Mouse (Mus musculus) CH12.LX (cell line): ENCODE measurements around the gene Npnt. TPM values are rescaled to one million over a fixed set of nuclear protein-coding genes. Genes with fewer than 3 reads are reported as not detected.

Source experiments
- DNase-seq: peaks from one replicate; pipeline ENCODE4 v3.0.0-alpha.2; 2013; ENCODE audit errors: extremely low read depth
- H3K27ac ChIP-seq: 2 replicates; pipeline ENCODE4 v1.5.1; 2012; ENCODE audit warnings: low read depth, mild to moderate bottlenecking, control low read depth, moderate library complexity; ENCODE audit not compliant: insufficient read depth
- H3K27me3 ChIP-seq: replicated peaks from 2 replicates; pipeline ENCODE3; 2012; ENCODE audit warnings: inconsistent platforms
- H3K36me3 ChIP-seq, 2 experiments: replicated peaks in 1 of 2; 2 replicates each; pipeline versions ENCODE3 to v1.6.1; 2012; ENCODE audit warnings: inconsistent platforms in 1 of 2, low read length in 1 of 2, mild to moderate bottlenecking in 1 of 2, mixed read lengths in 1 of 2, moderate library complexity in 1 of 2; ENCODE audit not compliant: control insufficient read depth in 1 of 2, insufficient read depth in 1 of 2
- H3K4me1 ChIP-seq, 2 experiments: 2 replicates each; pipeline ENCODE4 v1.6.1; 2012; ENCODE audit warnings: inconsistent platforms in 1 of 2, moderate library complexity in 1 of 2; ENCODE audit not compliant: insufficient read depth in 2 of 2, control insufficient read depth in 1 of 2
- H3K4me2 ChIP-seq: 2 replicates; pipeline ENCODE4 v1.6.1; 2012; ENCODE audit warnings: low read depth, mild to moderate bottlenecking, control low read depth; ENCODE audit not compliant: poor library complexity, insufficient read depth, severe bottlenecking
- H3K4me3 ChIP-seq, 3 experiments: fragments of 150-350 bp in 1 of 3; sonication (generic) in 1 of 3; replicated peaks in 1 of 3; 2 replicates each; pipeline versions ENCODE3 to v1.5.1; 2011 to 2012; ENCODE audit warnings: low read depth in 2 of 3, low read length in 2 of 3, mild to moderate bottlenecking in 2 of 3, moderate library complexity in 2 of 3, control low read depth in 1 of 3, improper control_type of control experiment in 1 of 3, inconsistent platforms in 1 of 3, mixed read lengths in 1 of 3; ENCODE audit not compliant: poor library complexity in 1 of 3
- H3K79me2 ChIP-seq: replicated peaks from 2 replicates; pipeline ENCODE4 v1.6.1; 2012; ENCODE audit warnings: mild to moderate bottlenecking, moderate library complexity; ENCODE audit not compliant: control insufficient read depth, poor library complexity, insufficient read depth, severe bottlenecking; ENCODE audit errors: extremely low read depth
- H3K9ac ChIP-seq: 2 replicates; pipeline ENCODE4 v1.6.1; 2012; ENCODE audit warnings: low read depth, mild to moderate bottlenecking, control low read depth, moderate library complexity; ENCODE audit not compliant: insufficient read depth
- H3K9me3 ChIP-seq: replicated peaks from 2 replicates; pipeline ENCODE3; 2012; ENCODE audit warnings: low read length, inconsistent platforms, mixed read lengths
- BHLHE40 ChIP-seq: IDR thresholded peaks from 2 replicates; pipeline ENCODE4 v1.6.1; 2011; ENCODE audit warnings: mild to moderate bottlenecking, low read depth, low read length, improper control_type of control experiment
- CHD1 ChIP-seq: IDR thresholded peaks from 2 replicates; pipeline ENCODE4 v1.6.1; 2012; ENCODE audit warnings: low read depth, low read length, improper control_type of control experiment, inconsistent platforms
- CTCF ChIP-seq, 2 experiments: IDR thresholded peaks in 1 of 2; conservative IDR thresholded peaks in 1 of 2; 2 replicates each; pipeline ENCODE4 v1.5.1; 2011 to 2012; ENCODE audit warnings: low read depth in 2 of 2, low read length in 2 of 2, improper control_type of control experiment in 1 of 2, inconsistent platforms in 1 of 2, mild to moderate bottlenecking in 1 of 2, moderate library complexity in 1 of 2
- E2F4 ChIP-seq: IDR thresholded peaks from 2 replicates; pipeline ENCODE4 v1.6.1; 2011; ENCODE audit warnings: low read depth, low read length, improper control_type of control experiment; ENCODE audit not compliant: insufficient replicate concordance
- ELF1 ChIP-seq: IDR thresholded peaks from 2 replicates; pipeline ENCODE4 v1.6.1; 2014; ENCODE audit warnings: low read depth, mild to moderate bottlenecking, inconsistent platforms, low read length, improper control_type of control experiment
- EP300 ChIP-seq: IDR thresholded peaks from 2 replicates; pipeline ENCODE4 v1.6.1; 2011; ENCODE audit warnings: low read length, improper control_type of control experiment
- ETS1 ChIP-seq: conservative IDR thresholded peaks from 2 replicates; pipeline ENCODE4 v1.6.1; 2012; ENCODE audit warnings: low read depth, mild to moderate bottlenecking, inconsistent platforms, low read length, improper control_type of control experiment, moderate library complexity
- GABPA ChIP-seq: IDR thresholded peaks from 2 replicates; pipeline ENCODE4 v1.6.1; 2012; ENCODE audit warnings: low read depth, low read length, improper control_type of control experiment, inconsistent platforms; ENCODE audit not compliant: insufficient replicate concordance
- JUN ChIP-seq: IDR thresholded peaks from 2 replicates; pipeline ENCODE4 v1.6.1; 2011; ENCODE audit warnings: low read depth, mild to moderate bottlenecking, low read length, improper control_type of control experiment, moderate library complexity; ENCODE audit not compliant: insufficient read depth
- MAZ ChIP-seq: IDR thresholded peaks from 2 replicates; pipeline ENCODE4 v1.6.1; 2012; ENCODE audit warnings: low read depth, mild to moderate bottlenecking, inconsistent platforms, low read length, improper control_type of control experiment, moderate library complexity
- MEF2A ChIP-seq: IDR thresholded peaks from 2 replicates; pipeline ENCODE4 v1.6.1; 2014; ENCODE audit warnings: low read depth, mild to moderate bottlenecking, inconsistent platforms, low read length, improper control_type of control experiment, borderline replicate concordance
- MYC ChIP-seq: IDR thresholded peaks from 2 replicates; pipeline ENCODE4 v1.6.1; 2011; ENCODE audit warnings: low read depth, mild to moderate bottlenecking, improper control_type of control experiment, low read length
- POLR2A ChIP-seq: IDR thresholded peaks from 2 replicates; pipeline ENCODE4 v1.6.1; 2011; ENCODE audit warnings: low read depth, mild to moderate bottlenecking, improper control_type of control experiment, low read length
- SIN3A ChIP-seq: IDR thresholded peaks from 2 replicates; pipeline ENCODE4 v1.6.1; 2012; ENCODE audit warnings: low read length, improper control_type of control experiment, inconsistent platforms
- SMC3 ChIP-seq: IDR thresholded peaks from 2 replicates; pipeline ENCODE4 v1.6.1; 2011; ENCODE audit warnings: low read depth, low read length, improper control_type of control experiment
- TBP ChIP-seq: conservative IDR thresholded peaks from 2 replicates; pipeline ENCODE4 v1.6.1; 2011; ENCODE audit warnings: low read depth, low read length, improper control_type of control experiment
- UBTF ChIP-seq: IDR thresholded peaks from 2 replicates; pipeline ENCODE4 v1.6.1; 2012; ENCODE audit warnings: low read depth, mild to moderate bottlenecking, inconsistent platforms, low read length, improper control_type of control experiment, moderate library complexity
- ZKSCAN1 ChIP-seq: IDR thresholded peaks from 2 replicates; pipeline ENCODE4 v1.6.1; 2012; ENCODE audit warnings: low read depth, inconsistent platforms, low read length, improper control_type of control experiment, borderline replicate concordance
- ZNF384 ChIP-seq: IDR thresholded peaks from 2 replicates; pipeline ENCODE4 v1.6.1; 2012; ENCODE audit warnings: low read depth, low read length, improper control_type of control experiment, inconsistent platforms
- dilution Hi-C: fragments of 300-500 bp; cut with MboI; formaldehyde crosslinking; loops from 2 replicates; pipeline ENCODE4 v1.14.3; 2020; ENCODE audit warnings: low sequenced_read_pairs; ENCODE audit not compliant: extremely low pct_unique_long_range_greater_than_20kb, extremely low pct_ligation_motif_present
- in situ Hi-C: fragments of 300-500 bp; cut with MboI; formaldehyde crosslinking; loops from 3 replicates; pipeline ENCODE4 v1.14.3; 2019; ENCODE audit warnings: low sequenced_read_pairs, low pct_ligation_motif_present, low pct_unique_long_range_greater_than_20kb, mixed read lengths
- polyA plus RNA-seq: library from polyadenylated mRNA; unstranded; fragments of >175 nt; gene quantifications from 2 replicates; pipeline ENCODE4 v1.2.1, GENCODE M21; 2012; ENCODE audit warnings: low read depth; ENCODE audit not compliant: insufficient read length
- total RNA-seq, 2 experiments: library from RNA; depleted of rRNA; stranded (reverse); fragments of 300-350 nt in 1 of 2; fragments of >200 nt in 1 of 2; gene quantifications; 2 replicates each; pipeline ENCODE4 v1.2.3; 2012 to 2014

Gene Npnt
- total and polyA plus RNA-seq, 3 experiments, result 0.08 to 1.0 (median 0.20) TPM

GRCm38 (mm10) chr3:132854271-132854670, 95.8 kb downstream of the Npnt start:
- dilution Hi-C loops (no loop called here), in situ Hi-C loops (no loop called here)
- Histone ChIP-seq H3K4me3 (no peak overlapping the region), H3K4me2 (no peak overlapping the region), H3K79me2 (no peaks in the 10 kb centered on the region), H3K4me1 (peaks cover 13 to 16% of the 10 kb centered on the region in 2 experiments), H3K9me3 (no peaks in the 10 kb centered on the region), H3K9ac (no peak overlapping the region), H3K36me3 (no peaks in the 10 kb centered on the region), H3K27me3 (no peaks in the 10 kb centered on the region), H3K27ac (no peak overlapping the region)
- no peak for DNase-seq
- no peak for TF ChIP-seq BHLHE40
- TF ChIP-seq UBTF, result no peak
- TF ChIP-seq MEF2A, result no peak
- no peak for TF ChIP-seq SMC3
- TF ChIP-seq E2F4, result no peak
- no peak for TF ChIP-seq MYC
- TF ChIP-seq GABPA, result no peak
- TF ChIP-seq JUN, result no peak
- no peak for TF ChIP-seq ZKSCAN1
- TF ChIP-seq ELF1, result no peak
- TF ChIP-seq ETS1, result no peak

DNA sequence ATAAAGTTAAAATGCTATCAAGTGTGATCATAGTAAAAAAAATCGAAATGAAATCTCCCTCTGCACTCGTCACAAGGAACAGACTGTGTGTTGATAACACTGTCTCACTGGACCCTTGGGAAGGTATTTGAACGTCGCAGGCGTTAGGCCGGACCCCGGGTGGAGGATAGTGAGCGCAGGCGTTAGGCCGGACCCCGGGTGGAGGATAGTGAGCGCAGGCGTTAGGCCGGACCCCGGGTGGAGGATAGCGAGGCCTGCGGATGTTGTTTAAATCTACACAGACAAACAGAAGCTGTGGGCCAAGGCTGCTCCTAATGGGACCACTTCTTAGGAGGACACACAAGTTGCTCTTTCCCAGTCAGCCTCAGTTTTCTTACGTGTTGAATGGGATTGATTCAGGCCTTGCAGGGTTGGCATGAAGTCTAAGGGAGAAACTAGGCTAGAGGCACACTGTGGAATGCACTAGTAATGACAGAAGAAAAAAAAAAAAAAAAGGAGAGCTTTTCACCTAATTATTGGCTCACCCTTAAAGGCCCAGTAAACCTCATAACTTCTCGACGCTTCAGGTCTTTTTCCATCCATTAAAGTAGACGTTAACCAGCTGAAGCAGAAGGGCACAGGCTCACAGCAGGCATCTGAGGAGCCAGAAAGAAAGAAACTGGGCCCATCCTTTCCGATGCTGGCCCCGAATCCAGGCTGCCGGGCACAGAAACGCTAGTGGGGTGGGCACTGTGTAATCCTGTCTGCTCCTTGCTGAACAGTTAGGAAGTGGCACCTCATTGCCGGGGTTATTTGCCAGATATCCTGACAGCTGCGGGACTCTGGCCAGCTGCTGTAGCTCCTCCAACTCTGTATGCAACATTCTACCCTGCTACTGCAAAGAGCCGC, 98.0 kb downstream of the Npnt start:
- no peak overlapping the region for H3K4me3 ChIP-seq
- no peaks in the 10 kb centered on the region for H3K27me3 ChIP-seq
- H3K4me1 ChIP-seq, result peaks cover 6 to 16% of the 10 kb centered on the region in 2 experiments
- no peaks in the 10 kb centered on the region for H3K79me2 ChIP-seq
- no peaks in the 10 kb centered on the region for H3K36me3 ChIP-seq
- dilution Hi-C loops (no loop called here), in situ Hi-C loops (no loop called here)
- no peak overlapping the region for H3K9ac ChIP-seq
- no peak overlapping the region for H3K27ac ChIP-seq
- H3K4me2 ChIP-seq, result no peak overlapping the region
- no peak for DNase-seq
- TF ChIP-seq CTCF (conservative IDR thresholded peaks at IDR 0.05 in 1 of 2, IDR thresholded peaks at IDR 0.05 in 1 of 2; ENCODE audit: low read depth in 2 of 2, low read length in 2 of 2), result no peak
- no peak for TF ChIP-seq ETS1
- no peak for TF ChIP-seq ZNF384
- no peak for TF ChIP-seq MAZ
- no peak for TF ChIP-seq SIN3A
- TF ChIP-seq EP300, result no peak
- no peak for TF ChIP-seq TBP
- TF ChIP-seq CHD1, result no peak
- no peak for TF ChIP-seq POLR2A
- no peaks in the 10 kb centered on the region for H3K9me3 ChIP-seq
